Mouse (Mus musculus): ENCODE measurements around the gene Bach1.

Gene Bach1

GRCm38 (mm10) chr16:87698692-87699305 is at the start of gene Bach1:
Bach1 (plus strand) TSS chr16:87698945.
- in situ Hi-C loops (cut with MboI; ENCODE audit: low pct_unique_long_range_greater_than_20kb in 1 of 2, low sequenced_read_pairs in 2 of 2, unreplicated experiment in 1 of 2) = no loop called here

- in situ Hi-C loops (cut with MboI; ENCODE audit: low pct_unique_long_range_greater_than_20kb in 1 of 2, low sequenced_read_pairs in 2 of 2, unreplicated experiment in 1 of 2) = no loop called here
Measured at GRCm38 (mm10) chr16:87652344-87652743, 46.4 kb upstream of the Bach1 start.

- in situ Hi-C loops (cut with MboI; ENCODE audit: low pct_unique_long_range_greater_than_20kb in 1 of 2, low sequenced_read_pairs in 2 of 2, unreplicated experiment in 1 of 2) = no loop called here
Measured at GRCm38 (mm10) chr16:87652924-87653323, 45.8 kb upstream of the Bach1 start.

- in situ Hi-C loops (cut with MboI; ENCODE audit: low pct_unique_long_range_greater_than_20kb in 1 of 2, low sequenced_read_pairs in 2 of 2, unreplicated experiment in 1 of 2) = no loop called here
Measured at GRCm38 (mm10) chr16:87654016-87654575, 44.6 kb upstream of the Bach1 start.

- in situ Hi-C loops (cut with MboI; ENCODE audit: low pct_unique_long_range_greater_than_20kb in 1 of 2, low sequenced_read_pairs in 2 of 2, unreplicated experiment in 1 of 2) = no loop called here
Measured at GRCm38 (mm10) chr16:87655005-87655404, 43.7 kb upstream of the Bach1 start.

GRCm38 (mm10) chr16:87655579-87655978 is 43.2 kb upstream of the Bach1 start:
- in situ Hi-C loops (cut with MboI; ENCODE audit: low pct_unique_long_range_greater_than_20kb in 1 of 2, low sequenced_read_pairs in 2 of 2, unreplicated experiment in 1 of 2) = no loop called here

- in situ Hi-C loops (cut with MboI; ENCODE audit: low pct_unique_long_range_greater_than_20kb in 1 of 2, low sequenced_read_pairs in 2 of 2, unreplicated experiment in 1 of 2) = no loop called here
Measured at GRCm38 (mm10) chr16:87656771-87657170, 42.0 kb upstream of the Bach1 start.

- in situ Hi-C loops (cut with MboI; ENCODE audit: low pct_unique_long_range_greater_than_20kb in 1 of 2, low sequenced_read_pairs in 2 of 2, unreplicated experiment in 1 of 2) = no loop called here
Measured at GRCm38 (mm10) chr16:87657291-87657690, 41.5 kb upstream of the Bach1 start.

GRCm38 (mm10) chr16:87661024-87661471 is 37.7 kb upstream of the Bach1 start:
- in situ Hi-C loops (cut with MboI; ENCODE audit: low pct_unique_long_range_greater_than_20kb in 1 of 2, low sequenced_read_pairs in 2 of 2, unreplicated experiment in 1 of 2) = no loop called here

GRCm38 (mm10) chr16:87661636-87662035 is 37.1 kb upstream of the Bach1 start:
- in situ Hi-C loops (cut with MboI; ENCODE audit: low pct_unique_long_range_greater_than_20kb in 1 of 2, low sequenced_read_pairs in 2 of 2, unreplicated experiment in 1 of 2) = no loop called here

GRCm38 (mm10) chr16:87662528-87662927 is 36.2 kb upstream of the Bach1 start:
- in situ Hi-C loops (cut with MboI; ENCODE audit: low pct_unique_long_range_greater_than_20kb in 1 of 2, low sequenced_read_pairs in 2 of 2, unreplicated experiment in 1 of 2) = no loop called here

GRCm38 (mm10) chr16:87663890-87664289 is 34.9 kb upstream of the Bach1 start:
- in situ Hi-C loops (cut with MboI; ENCODE audit: low pct_unique_long_range_greater_than_20kb in 1 of 2, low sequenced_read_pairs in 2 of 2, unreplicated experiment in 1 of 2) = no loop called here

GRCm38 (mm10) chr16:87665246-87665645 is 33.5 kb upstream of the Bach1 start:
- in situ Hi-C loops (cut with MboI; ENCODE audit: low pct_unique_long_range_greater_than_20kb in 1 of 2, low sequenced_read_pairs in 2 of 2, unreplicated experiment in 1 of 2) = no loop called here

GRCm38 (mm10) chr16:87665752-87666619 is 32.8 kb upstream of the Bach1 start:
- in situ Hi-C loops (cut with MboI; ENCODE audit: low pct_unique_long_range_greater_than_20kb in 1 of 2, low sequenced_read_pairs in 2 of 2, unreplicated experiment in 1 of 2) = no loop called here

- in situ Hi-C loops (cut with MboI; ENCODE audit: low pct_unique_long_range_greater_than_20kb in 1 of 2, low sequenced_read_pairs in 2 of 2, unreplicated experiment in 1 of 2) = no loop called here
Measured at GRCm38 (mm10) chr16:87666620-87667004, 32.1 kb upstream of the Bach1 start.

- in situ Hi-C loops (cut with MboI; ENCODE audit: low pct_unique_long_range_greater_than_20kb in 1 of 2, low sequenced_read_pairs in 2 of 2, unreplicated experiment in 1 of 2) = no loop called here
Measured at GRCm38 (mm10) chr16:87668002-87668401, 30.7 kb upstream of the Bach1 start.

- in situ Hi-C loops (cut with MboI; ENCODE audit: low pct_unique_long_range_greater_than_20kb in 1 of 2, low sequenced_read_pairs in 2 of 2, unreplicated experiment in 1 of 2) = no loop called here
Measured at GRCm38 (mm10) chr16:87670091-87670820, 28.5 kb upstream of the Bach1 start.

GRCm38 (mm10) chr16:87670821-87671165 is 28.0 kb upstream of the Bach1 start:
- in situ Hi-C loops (cut with MboI; ENCODE audit: low pct_unique_long_range_greater_than_20kb in 1 of 2, low sequenced_read_pairs in 2 of 2, unreplicated experiment in 1 of 2) = no loop called here

GRCm38 (mm10) chr16:87671336-87671735 is 27.4 kb upstream of the Bach1 start:
- in situ Hi-C loops (cut with MboI; ENCODE audit: low pct_unique_long_range_greater_than_20kb in 1 of 2, low sequenced_read_pairs in 2 of 2, unreplicated experiment in 1 of 2) = no loop called here
